Mouse (Mus musculus) erythroblast, embryonic 14.5 days (primary cell): ENCODE results near the gene Zfp362. TPM values are rescaled to one million over a fixed set of nuclear protein-coding genes. Genes with fewer than 3 reads are reported as not detected.
A peak's percentile ranks its signal among the peaks of the same experiment; 100 is the strongest.

ENCODE experiments used
- H3K27me3 ChIP-seq: 2 replicates; pipeline ENCODE4 v1.6.1; 2012; ENCODE audit warnings: inconsistent platforms; ENCODE audit not compliant: control insufficient read depth
- H3K36me3 ChIP-seq: 2 replicates; pipeline ENCODE4 v1.6.1; 2012; ENCODE audit warnings: mild to moderate bottlenecking, inconsistent platforms; ENCODE audit not compliant: control insufficient read depth
- H3K4me1 ChIP-seq: 2 replicates; pipeline ENCODE4 v1.6.1; 2012; ENCODE audit warnings: inconsistent platforms; ENCODE audit not compliant: control insufficient read depth
- H3K4me3 ChIP-seq: replicated peaks from 2 replicates; pipeline ENCODE3; 2012; ENCODE audit warnings: moderate library complexity, mild to moderate bottlenecking, inconsistent platforms
- H3K9me3 ChIP-seq: 2 replicates; pipeline ENCODE4 v1.6.1; 2012; ENCODE audit warnings: low read length, inconsistent platforms, mixed read lengths; ENCODE audit not compliant: control insufficient read depth
- GATA1 ChIP-seq: IDR thresholded peaks from 2 replicates; pipeline ENCODE4 v1.6.1; 2012; ENCODE audit warnings: low read length, inconsistent platforms, mixed read lengths
- TAL1 ChIP-seq: IDR thresholded peaks from 3 replicates; pipeline ENCODE4 v1.6.1; 2012; ENCODE audit warnings: low read length, inconsistent platforms, mixed read lengths
- polyA plus RNA-seq: library from polyadenylated mRNA; stranded (reverse); fragments of >175 nt; gene quantifications from 2 replicates; pipeline ENCODE4 v1.2.3, GENCODE M21; 2012

Zfp362 gene
- polyA plus RNA-seq, 1 experiment, result 6.5 TPM

GRCm38 (mm10) chr4:128740878-128741277, 65.0 kb downstream of the Zfp362 start:
- H3K4me1 ChIP-seq, result peaks cover 13% of the 10 kb centered on the region
- H3K9me3 ChIP-seq, result no peaks in the 10 kb centered on the region
- H3K27me3 ChIP-seq, result no peaks in the 10 kb centered on the region
- TF ChIP-seq TAL1 (no peak), GATA1 (no peak)
- peaks cover 66% of the 10 kb centered on the region for H3K36me3 ChIP-seq
- no peak overlapping the region for H3K4me3 ChIP-seq

- TF ChIP-seq GATA1, result no peak
- TF ChIP-seq TAL1, result no peak
- Histone ChIP-seq H3K36me3 (peaks cover 64% of the 10 kb centered on the region), H3K4me1 (peaks cover 29% of the 10 kb centered on the region)
These were observed 67.8 kb downstream of the Zfp362 start for GRCm38 (mm10) chr4:128737825-128738610.

GRCm38 (mm10) chr4:128737137-128737589, 68.7 kb downstream of the Zfp362 start:
- Histone ChIP-seq H3K9me3 (no peaks in the 10 kb centered on the region), H3K4me3 (no peak overlapping the region), H3K36me3 (peaks cover 59% of the 10 kb centered on the region), H3K27me3 (no peaks in the 10 kb centered on the region), H3K4me1 (peaks cover 27% of the 10 kb centered on the region)
- TF ChIP-seq TAL1, result no peak
- no peak for TF ChIP-seq GATA1

More at GRCm38 (mm10) chr4:128737825-128738610, 67.8 kb downstream of the Zfp362 start:
- no peak overlapping the region for H3K4me3 ChIP-seq
- no peaks in the 10 kb centered on the region for H3K27me3 ChIP-seq
- no peaks in the 10 kb centered on the region for H3K9me3 ChIP-seq

- TF ChIP-seq GATA1, result no peak
- TF ChIP-seq TAL1, result no peak
- Histone ChIP-seq H3K4me3 (no peak overlapping the region), H3K36me3 (peaks cover 68% of the 10 kb centered on the region), H3K27me3 (no peaks in the 10 kb centered on the region), H3K4me1 (peaks cover 32% of the 10 kb centered on the region), H3K9me3 (no peaks in the 10 kb centered on the region)
These were observed 70.8 kb downstream of the Zfp362 start for GRCm38 (mm10) chr4:128734721-128735671.

- Histone ChIP-seq H3K4me3 (no peak overlapping the region), H3K36me3 (peaks cover 76% of the 10 kb centered on the region), H3K9me3 (no peaks in the 10 kb centered on the region), H3K27me3 (no peaks in the 10 kb centered on the region), H3K4me1 (peaks cover 40% of the 10 kb centered on the region)
- TF ChIP-seq TAL1 (no peak), GATA1 (no peak)
These were observed 71.6 kb downstream of the Zfp362 start for GRCm38 (mm10) chr4:128734217-128734616.

- no peak for TF ChIP-seq GATA1
- TF ChIP-seq TAL1, result no peak
- Histone ChIP-seq H3K4me1 (peaks cover 47% of the 10 kb centered on the region), H3K4me3 (no peak overlapping the region), H3K9me3 (no peaks in the 10 kb centered on the region), H3K36me3 (peaks cover 79% of the 10 kb centered on the region), H3K27me3 (no peaks in the 10 kb centered on the region)
These were observed 72.3 kb downstream of the Zfp362 start for GRCm38 (mm10) chr4:128733496-128733895.

- H3K9me3 ChIP-seq, result no peaks in the 10 kb centered on the region
- peaks cover 50% of the 10 kb centered on the region for H3K4me1 ChIP-seq
- no peak overlapping the region for H3K4me3 ChIP-seq
- H3K36me3 ChIP-seq, result peaks cover 72% of the 10 kb centered on the region
- TF ChIP-seq GATA1 (no peak), TAL1 (no peak)
- H3K27me3 ChIP-seq, result no peaks in the 10 kb centered on the region
These were observed 73.1 kb downstream of the Zfp362 start for GRCm38 (mm10) chr4:128732794-128733193.

GRCm38 (mm10) chr4:128730271-128730670, 75.6 kb downstream of the Zfp362 start:
- H3K9me3 ChIP-seq, result no peaks in the 10 kb centered on the region
- TF ChIP-seq GATA1 (no peak), TAL1 (no peak)
- peaks cover 56% of the 10 kb centered on the region for H3K4me1 ChIP-seq
- H3K4me3 ChIP-seq, result no peak overlapping the region
- peaks cover 52% of the 10 kb centered on the region for H3K36me3 ChIP-seq
- no peaks in the 10 kb centered on the region for H3K27me3 ChIP-seq

- peaks cover 52% of the 10 kb centered on the region for H3K4me1 ChIP-seq
- no peak for TF ChIP-seq GATA1
- no peak for TF ChIP-seq TAL1
- peaks cover 46% of the 10 kb centered on the region for H3K36me3 ChIP-seq
- no peaks in the 10 kb centered on the region for H3K9me3 ChIP-seq
- no peaks in the 10 kb centered on the region for H3K27me3 ChIP-seq
- H3K4me3 ChIP-seq, result peak overlapping the region; percentile 86
These were observed 76.2 kb downstream of the Zfp362 start for GRCm38 (mm10) chr4:128729709-128730037.
